Mouse (Mus musculus) embryonic facial prominence, embryonic 10.5 days (tissue): Measurements from ENCODE around the gene Cbln3. TPM values are rescaled to one million over a fixed set of nuclear protein-coding genes. Genes with fewer than 3 reads are reported as not detected.
A peak's percentile ranks its signal among the peaks of the same experiment; 100 is the strongest.

Experiments used
- DNase-seq: peaks from one replicate; pipeline ENCODE4 v3.0.0-alpha.2; 2017; ENCODE audit warnings: low spot score
- H3K27ac ChIP-seq: fragments of 300-500 bp; sonication (generic); replicated peaks from 2 replicates; pipeline ENCODE4 v1.5.1; 2016; ENCODE audit warnings: mild to moderate bottlenecking
- H3K27me3 ChIP-seq: fragments of 300-500 bp; sonication (generic); replicated peaks from 2 replicates; pipeline ENCODE4 v1.6.1; 2016; ENCODE audit warnings: low read depth, mild to moderate bottlenecking; ENCODE audit not compliant: poor library complexity, severe bottlenecking
- H3K36me3 ChIP-seq: fragments of 300-500 bp; sonication (generic); replicated peaks from 2 replicates; pipeline ENCODE4 v1.6.1; 2016; ENCODE audit warnings: mild to moderate bottlenecking, moderate library complexity
- H3K4me1 ChIP-seq: fragments of 300-500 bp; sonication (generic); 2 replicates; pipeline ENCODE4 v1.6.1; 2016
- H3K4me3 ChIP-seq: fragments of 300-500 bp; sonication (generic); 2 replicates; pipeline ENCODE4 v1.5.1; 2016; ENCODE audit warnings: mild to moderate bottlenecking, moderate library complexity
- H3K9me3 ChIP-seq: fragments of 300-500 bp; sonication (generic); 2 replicates; pipeline ENCODE4 v1.6.1; 2016; ENCODE audit warnings: mild to moderate bottlenecking
- WGBS: fragments of 180-500 bp; shearing (Covaris S2); methylation state at CpG from one replicate; pipeline ENCODE4 v1.1.7; 2016; 5-methylcytosine and 5-hydroxymethylcytosine counted together
- polyA plus RNA-seq: library from polyadenylated mRNA; unstranded; fragments of >200 nt; fragmentation: Nextera tagmentation; extraction: Ambion mirVana; gene quantifications from 2 replicates; pipeline ENCODE4 v1.2.1, GENCODE M21; 2016

Gene Cbln3
- polyA plus RNA-seq, 1 experiment from 2014 or later: 0.15 TPM

GRCm38 (mm10) chr14:55834808-55835533, 49.2 kb downstream of the Cbln3 start:
- Histone ChIP-seq H3K36me3 (peaks cover 41% of the 10 kb centered on the region), H3K4me3 (no peak overlapping the region), H3K27me3 (no peaks in the 10 kb centered on the region), H3K9me3 (no peaks in the 10 kb centered on the region), H3K27ac (peak overlapping the region; percentile 20; the same call in 1 of the 2 replicates), H3K4me1 (peaks cover 47% of the 10 kb centered on the region)
- 68% methylated on average over 5 of the region's 5 CpGs for WGBS
- no peak for DNase-seq

- Histone ChIP-seq H3K9me3 (no peaks in the 10 kb centered on the region), H3K4me3 (no peak overlapping the region), H3K36me3 (peaks cover 60% of the 10 kb centered on the region), H3K27me3 (0 out of 2 replicates have a peak, but pooled peaks cover 1% of the 10 kb centered on the region), H3K27ac (no peak overlapping the region), H3K4me1 (peaks cover 66% of the 10 kb centered on the region)
- DNase-seq: no peak
- WGBS: 86% methylated on average over 4 of the region's 4 CpGs
These were observed 51.1 kb downstream of the Cbln3 start for GRCm38 (mm10) chr14:55833126-55833525.

GRCm38 (mm10) chr14:55830331-55830730, 53.9 kb downstream of the Cbln3 start:
- Histone ChIP-seq H3K4me1 (peaks cover 78% of the 10 kb centered on the region), H3K36me3 (peaks cover 79% of the 10 kb centered on the region)
- no peak for DNase-seq

GRCm38 (mm10) chr14:55829854-55830253, 54.3 kb downstream of the Cbln3 start:
- no peak for DNase-seq
- Histone ChIP-seq H3K4me3 (peak overlapping the region; percentile 16; the same call in 1 of the 2 replicates), H3K27ac (peak overlapping the region; percentile 45), H3K36me3 (peaks cover 79% of the 10 kb centered on the region), H3K27me3 (peaks cover 28% of the 10 kb centered on the region), H3K4me1 (peaks cover 78% of the 10 kb centered on the region), H3K9me3 (no peaks in the 10 kb centered on the region)
- 90% methylated on average over 16 of the region's 16 CpGs for WGBS

More at GRCm38 (mm10) chr14:55830331-55830730, 53.9 kb downstream of the Cbln3 start:
- Histone ChIP-seq H3K9me3 (no peaks in the 10 kb centered on the region), H3K27ac (peak overlapping the region; percentile 45; the same call in 1 of the 2 replicates), H3K27me3 (peaks cover 28% of the 10 kb centered on the region), H3K4me3 (no peak overlapping the region)
- 80% methylated on average over 4 of the region's 4 CpGs for WGBS

Other genes starting within 250 kb of the Cbln3 start
- 118 and 126 TPM in 2 replicates for gene Ipo4, start 248.4 kb downstream of the Cbln3 start, polyA plus RNA-seq
- 0.89 and 1.4 TPM in 2 replicates for gene Gm49378, start 246.5 kb downstream of the Cbln3 start, polyA plus RNA-seq
- 78.3 and 79.3 TPM in 2 replicates for gene Tm9sf1, start 240.6 kb downstream of the Cbln3 start, polyA plus RNA-seq
- 0.74 and 0.82 TPM in 2 replicates for gene Tssk4, start 234.2 kb downstream of the Cbln3 start, polyA plus RNA-seq
- gene Mdp1, start 223.9 kb downstream of the Cbln3 start, polyA plus RNA-seq: 62.1 and 66.3 TPM in 2 replicates
- 60.7 and 64.7 TPM in 2 replicates for gene Gmpr2, start 212.5 kb downstream of the Cbln3 start, polyA plus RNA-seq
- gene Nedd8, start 212.3 kb downstream of the Cbln3 start, polyA plus RNA-seq: 628 and 638 TPM in 2 replicates
- 65.8 and 69.2 TPM in 2 replicates for gene Tinf2, start 202.6 kb downstream of the Cbln3 start, polyA plus RNA-seq
- gene Tgm1, start 170.5 kb downstream of the Cbln3 start, polyA plus RNA-seq: 0.70 and 0.90 TPM in 2 replicates
- 29.7 and 35.3 TPM in 2 replicates for gene Rabggta, start 162.1 kb downstream of the Cbln3 start, polyA plus RNA-seq
- gene Dhrs1, start 138.7 kb downstream of the Cbln3 start, polyA plus RNA-seq: 57.4 and 69.6 TPM in 2 replicates
- gene Nop9, start 138.7 kb downstream of the Cbln3 start, polyA plus RNA-seq: 59.1 and 64.5 TPM in 2 replicates
- 0.16 TPM in 1 of 2 replicates, not detected in the other for gene Cideb, start 125.9 kb downstream of the Cbln3 start, polyA plus RNA-seq
- 0.13 and 0.39 TPM in 2 replicates for gene Ltb4r2, start 123.0 kb downstream of the Cbln3 start, polyA plus RNA-seq
- 0.10 and 0.35 TPM in 2 replicates for gene Ltb4r1, start 118.4 kb downstream of the Cbln3 start, polyA plus RNA-seq
- 10.7 and 11.4 TPM in 2 replicates for gene Adcy4, start 100.3 kb downstream of the Cbln3 start, polyA plus RNA-seq
- gene Ripk3, start 95.5 kb downstream of the Cbln3 start, polyA plus RNA-seq: 21.4 and 24.1 TPM in 2 replicates
- 94.5 and 113 TPM in 2 replicates for gene Nfatc4, start 61.2 kb downstream of the Cbln3 start, polyA plus RNA-seq
- 36.0 and 38.1 TPM in 2 replicates for gene Nynrin, start 30.4 kb downstream of the Cbln3 start, polyA plus RNA-seq
- 31.0 and 33.0 TPM in 2 replicates for gene Khnyn, start 555 bp upstream of the Cbln3 start, polyA plus RNA-seq
- gene Sdr39u1, start 15.9 kb upstream of the Cbln3 start, polyA plus RNA-seq: 45.5 and 57.5 TPM in 2 replicates
- not detected in 2 replicates for gene Cma1, start 60.3 kb upstream of the Cbln3 start, polyA plus RNA-seq
- gene Cma2, start 66.6 kb upstream of the Cbln3 start, polyA plus RNA-seq: not detected in 2 replicates
- not detected in 2 replicates for gene Mcpt1, start 133.6 kb upstream of the Cbln3 start, polyA plus RNA-seq
- not detected in 2 replicates for gene Mcpt9, start 146.1 kb upstream of the Cbln3 start, polyA plus RNA-seq
- gene Mcpt2, start 157.6 kb upstream of the Cbln3 start, polyA plus RNA-seq: not detected in 2 replicates
- gene Mcpt4, start 177.9 kb upstream of the Cbln3 start, polyA plus RNA-seq: not detected in 2 replicates
- gene Mcpt8, start 200.9 kb upstream of the Cbln3 start, polyA plus RNA-seq: not detected in 2 replicates
- not detected in 2 replicates for gene Ctsg, start 218.2 kb upstream of the Cbln3 start, polyA plus RNA-seq
- gene Gzme, start 236.2 kb upstream of the Cbln3 start, polyA plus RNA-seq: not detected in 2 replicates
- gene Gzmd, start 248.2 kb upstream of the Cbln3 start, polyA plus RNA-seq: not detected in 2 replicates